Mouse (Mus musculus): ENCODE data around the gene Arhgap35.
"Not testable (repeated sequence)": the region's sequence is repeated elsewhere in the genome, so short reads cannot be mapped to it uniquely, and the experiment has no call there.

Arhgap35 gene

DNA sequence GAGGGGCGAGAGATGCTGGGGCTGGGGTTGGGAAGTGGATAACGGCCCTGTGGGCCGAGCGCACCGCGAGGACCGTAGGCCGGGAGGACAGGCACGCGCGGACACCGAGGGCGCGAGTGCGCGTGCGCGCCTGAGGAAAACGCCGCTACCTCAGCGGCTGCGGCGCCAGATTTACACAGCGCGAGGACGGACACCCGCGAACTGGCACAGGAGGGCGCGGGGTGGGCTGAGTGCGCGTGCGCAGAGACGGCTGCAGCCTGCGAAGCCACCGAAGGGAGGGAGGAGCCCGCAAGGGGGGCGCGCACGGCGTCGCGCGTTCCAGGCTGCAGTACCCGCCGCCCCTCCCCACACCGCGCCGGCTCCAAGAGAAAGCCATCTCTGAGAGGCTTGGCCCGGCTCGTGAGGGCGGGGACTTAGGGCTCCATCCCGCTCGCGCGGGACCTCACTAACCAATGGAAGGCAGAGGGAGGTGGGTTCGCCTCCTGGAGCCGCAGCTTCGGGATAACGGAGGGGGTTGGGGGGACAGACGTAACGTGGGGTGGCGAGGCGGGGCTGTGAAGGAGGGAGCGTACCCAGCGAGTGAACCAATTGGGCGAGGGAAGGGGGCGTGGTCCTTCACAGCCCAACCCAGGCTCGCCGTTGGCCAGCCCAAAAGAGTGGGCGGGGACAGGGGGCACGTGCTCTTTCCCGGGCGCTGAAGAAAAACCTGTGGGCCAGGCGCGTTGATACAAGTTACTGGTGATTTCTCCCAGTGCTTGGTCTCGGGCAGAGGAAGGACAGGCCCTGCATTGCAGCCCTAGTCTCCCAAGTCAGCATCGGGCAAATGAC is at the start of gene Arhgap35:
Gene Arhgap35, minus strand, starts transcription at position 106 of the 828 bp plus-strand sequence.
- peak; percentile 96 to 97 for DNase-seq

DNA sequence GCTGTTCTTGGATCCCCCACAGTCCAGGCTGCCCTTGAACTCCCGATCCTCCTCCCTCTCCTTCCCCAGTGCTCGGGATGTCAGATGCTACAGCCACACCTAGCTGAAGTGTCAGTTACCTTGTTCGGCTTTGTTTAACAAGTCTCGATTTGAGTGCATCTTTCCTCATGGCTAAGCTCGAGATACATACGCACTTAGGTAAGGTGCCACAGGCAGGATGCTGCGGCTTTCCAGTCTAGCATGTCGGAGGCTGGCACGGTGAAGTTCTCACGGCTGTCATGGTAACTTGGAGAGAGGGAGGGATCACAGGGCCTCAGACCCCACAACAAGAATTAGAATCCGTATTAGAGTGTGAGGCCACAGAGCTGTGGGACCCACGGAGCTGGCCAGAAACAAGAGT is 29.5 kb upstream of the Arhgap35 start:
- DNase-seq = no peak

- DNase-seq = peak in 1 of 2 experiments; percentile 14
These were observed 28.3 kb upstream of the Arhgap35 start for GRCm38 (mm10) chr7:16643106-16643505.

GRCm38 (mm10) chr7:16639028-16639427 is 24.2 kb upstream of the Arhgap35 start:
- no peak for DNase-seq

DNA sequence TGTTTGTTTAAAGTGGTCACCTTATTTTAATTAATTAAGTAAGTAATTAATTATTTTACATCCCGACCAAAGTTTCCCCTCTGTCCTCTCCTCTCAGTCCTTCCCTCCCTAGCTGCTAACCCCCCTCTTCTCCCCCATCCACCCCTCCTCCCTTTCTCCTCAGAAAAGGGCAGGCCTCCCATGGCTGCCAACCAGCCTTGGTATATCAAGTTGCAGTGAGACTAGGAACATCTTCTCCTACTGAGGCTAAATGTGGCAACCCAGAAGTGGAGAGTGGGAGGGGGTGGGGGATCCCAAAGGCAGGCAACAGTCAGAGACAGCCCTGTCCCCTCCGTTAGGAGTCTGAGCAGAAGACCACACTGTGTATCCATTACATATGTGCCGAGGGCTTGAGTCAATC is 20.3 kb upstream of the Arhgap35 start:
- DNase-seq = no peak

GRCm38 (mm10) chr7:16633913-16634312 is 19.1 kb upstream of the Arhgap35 start:
- not testable (repeated sequence) for DNase-seq

DNA sequence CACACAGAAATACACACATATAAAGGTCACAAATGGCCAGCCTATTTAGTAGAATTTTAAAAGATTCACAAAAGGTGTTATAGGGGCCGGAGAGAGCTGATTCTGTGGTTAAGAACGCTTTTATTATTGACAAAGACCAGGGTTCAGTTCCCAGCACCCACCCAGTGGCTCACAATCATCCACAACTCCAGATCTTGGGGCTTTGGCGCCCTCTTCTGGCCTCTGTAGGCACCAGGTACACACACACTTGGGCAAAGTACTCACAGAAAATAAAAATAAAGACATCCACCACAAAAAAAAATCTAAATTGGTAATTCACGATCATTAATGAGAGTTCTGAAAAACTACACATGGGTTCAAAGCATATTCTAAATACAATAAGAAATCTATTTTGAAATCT is 17.1 kb upstream of the Arhgap35 start:
- DNase-seq = no peak

DNA sequence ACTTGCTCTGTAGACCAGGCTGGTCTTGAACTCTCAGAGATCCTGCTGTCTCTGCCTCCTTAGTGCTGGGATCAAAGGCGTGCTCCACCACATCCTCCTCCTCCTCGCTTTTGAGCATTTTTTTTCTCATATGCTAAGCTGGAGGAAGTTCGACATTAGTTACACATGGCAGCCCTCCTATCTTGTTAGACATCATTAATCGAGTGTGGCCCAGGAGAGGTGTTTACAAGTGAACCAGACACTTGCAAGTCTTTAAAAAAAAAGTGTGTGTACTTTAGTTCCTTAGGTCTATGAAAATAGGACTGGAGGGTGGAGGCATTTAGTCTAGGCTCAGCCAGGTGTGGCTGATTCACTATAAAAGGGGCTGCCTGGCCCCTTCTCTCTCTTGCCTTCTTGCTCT is 16.2 kb upstream of the Arhgap35 start:
- no peak for DNase-seq

- DNase-seq = peak; percentile 14 to 36
These were observed 15.0 kb upstream of the Arhgap35 start for GRCm38 (mm10) chr7:16629598-16630296.

- no peak for DNase-seq
These were observed 13.4 kb upstream of the Arhgap35 start for GRCm38 (mm10) chr7:16628096-16628771.

DNA sequence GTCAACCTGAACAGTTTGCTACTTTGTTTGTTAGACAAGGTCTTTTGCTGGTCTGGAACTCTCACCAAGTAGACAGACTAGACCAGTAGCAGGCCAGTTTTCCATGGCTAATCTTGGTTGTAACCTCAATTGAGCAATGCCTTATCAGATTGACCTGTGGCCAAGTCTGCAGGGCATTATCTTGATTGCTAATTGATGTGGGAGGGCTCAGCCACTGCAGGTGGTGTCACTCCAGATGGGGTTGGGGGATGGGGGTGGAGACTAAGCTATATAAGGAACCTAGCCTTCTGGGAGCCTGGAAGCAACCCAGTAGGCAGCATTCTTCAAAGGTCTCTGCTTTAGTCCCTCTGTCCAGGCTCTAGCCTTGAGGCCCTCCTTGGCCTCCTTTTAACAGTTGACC is 8.9 kb upstream of the Arhgap35 start:
- no peak for DNase-seq

- DNase-seq = no peak
These were observed 8.3 kb upstream of the Arhgap35 start for GRCm38 (mm10) chr7:16623131-16623530.

GRCm38 (mm10) chr7:16621066-16621622 is 6.4 kb upstream of the Arhgap35 start:
- DNase-seq = no peak

- peak; percentile 25 to 44 for DNase-seq
These were observed 3.9 kb upstream of the Arhgap35 start for GRCm38 (mm10) chr7:16618661-16619211.

DNA sequence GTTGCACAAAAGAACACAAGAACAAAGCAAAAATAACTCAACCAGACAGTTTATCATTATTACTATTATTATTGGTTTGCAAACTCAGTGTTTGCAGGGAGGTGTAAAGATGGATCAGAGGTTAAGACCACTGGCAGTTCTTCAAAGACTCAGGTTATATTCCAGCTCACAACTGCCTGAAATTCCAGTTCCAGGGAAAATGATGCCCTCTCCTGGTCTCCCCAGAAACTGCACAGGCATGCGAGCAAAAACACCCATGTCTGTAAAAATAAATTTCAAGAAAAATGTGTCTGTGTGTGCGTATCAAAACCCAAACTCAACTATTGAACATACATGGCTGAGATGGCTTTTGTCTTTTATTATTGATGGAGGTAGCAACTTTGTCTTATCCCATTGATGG is 2.3 kb upstream of the Arhgap35 start:
- no peak for DNase-seq

DNA sequence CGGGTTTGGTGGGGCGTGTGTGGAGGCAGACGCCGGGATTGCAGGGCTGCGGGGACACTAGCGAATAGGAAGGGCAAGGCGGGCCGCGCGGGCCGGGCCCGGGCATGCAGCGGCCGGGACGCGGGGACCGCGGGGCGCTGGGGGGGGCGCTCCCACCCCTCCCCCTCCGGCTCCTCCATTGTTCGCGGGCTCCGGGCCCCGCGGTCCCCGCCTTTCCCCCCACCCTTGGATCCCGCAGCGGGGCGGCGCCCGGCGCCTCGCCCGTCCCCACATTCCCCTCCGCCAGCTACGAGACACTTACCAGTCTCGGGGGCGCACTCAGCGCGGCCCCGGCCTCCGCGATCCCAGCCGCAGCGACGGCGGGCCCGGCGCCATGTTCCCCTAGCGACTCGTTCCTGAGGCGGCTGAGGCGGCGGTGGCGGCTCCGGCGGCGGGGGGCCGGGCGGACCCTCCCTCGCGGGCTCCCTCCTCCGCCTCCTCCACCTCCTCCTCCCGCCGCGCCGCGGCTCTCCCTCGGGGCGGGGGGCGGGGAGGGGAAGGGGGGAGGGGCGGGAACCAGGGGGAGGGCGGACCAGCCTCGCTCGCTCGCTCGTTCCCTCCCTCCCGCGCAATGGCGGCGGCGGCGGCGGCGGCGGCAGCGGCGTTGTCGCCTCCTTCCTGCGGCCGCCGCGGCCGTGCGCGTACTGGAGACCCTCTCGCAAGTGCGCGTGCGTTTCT is 464 bp downstream of the Arhgap35 start:
- DNase-seq = peak; percentile 61 to 69

GRCm38 (mm10) chr7:16613461-16614170 is 1.2 kb downstream of the Arhgap35 start:
- DNase-seq = peak in 1 of 2 experiments; percentile 26

- DNase-seq = no peak
These were observed 4.4 kb downstream of the Arhgap35 start for GRCm38 (mm10) chr7:16610345-16610744.

DNA sequence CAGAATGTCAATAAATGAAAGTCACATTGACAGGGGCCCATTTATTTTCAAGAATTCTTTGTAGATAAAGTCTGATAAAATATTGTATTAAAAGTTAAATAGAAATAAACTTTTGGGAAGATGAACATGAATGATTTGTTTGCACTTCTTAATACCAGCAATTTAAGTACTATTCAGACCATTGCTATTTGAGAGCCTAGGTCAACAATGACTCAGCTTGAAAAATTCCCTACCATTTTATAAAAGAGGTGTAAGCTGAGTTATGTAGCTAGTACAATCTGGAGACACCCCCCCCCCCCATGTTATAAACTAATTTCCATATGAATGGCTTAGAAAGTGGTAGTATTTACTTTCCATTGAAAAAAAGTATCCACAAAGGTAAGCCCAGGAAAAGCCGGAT is 5.8 kb downstream of the Arhgap35 start:
- no peak for DNase-seq

- no peak for DNase-seq
These were observed 6.7 kb downstream of the Arhgap35 start for GRCm38 (mm10) chr7:16608046-16608445.

- DNase-seq = not testable (repeated sequence)
These were observed 8.0 kb downstream of the Arhgap35 start for GRCm38 (mm10) chr7:16606808-16607207.

Measured in thymus, adult 18-20 months (tissue).